Mouse (Mus musculus) lung, embryonic 14.5 days (tissue): Measurements from ENCODE around the gene Zfp131. TPM values are rescaled to one million over a fixed set of nuclear protein-coding genes. Genes with fewer than 3 reads are reported as not detected.
"Not testable (repeated sequence)": the region's sequence is repeated elsewhere in the genome, so short reads cannot be mapped to it uniquely, and the experiment has no call there.

Experiments
- ATAC-seq: fragments of 200-750 bp; cut with Nextera tagmentation; 2 replicates; pipeline ENCODE4 v1.8.0; 2017; ENCODE audit warnings: mild to moderate bottlenecking, moderate TSS enrichment, moderate library complexity; ENCODE audit not compliant: insufficient read depth
- DNase-seq: peaks from one replicate; pipeline ENCODE4 v3.0.0-alpha.2; 2015
- H3K27ac ChIP-seq: fragments of 300-500 bp; sonication (generic); 2 replicates; pipeline ENCODE4 v1.5.1; 2014; ENCODE audit warnings: low read depth, mild to moderate bottlenecking, moderate library complexity
- H3K27me3 ChIP-seq: fragments of 300-500 bp; sonication (generic); 2 replicates; pipeline ENCODE4 v1.6.1; 2014; ENCODE audit warnings: low read length, control low read depth; ENCODE audit not compliant: insufficient read depth
- H3K36me3 ChIP-seq: fragments of 300-500 bp; sonication (generic); 2 replicates; pipeline ENCODE4 v1.6.1; 2014; ENCODE audit warnings: control low read depth; ENCODE audit not compliant: insufficient read depth
- H3K4me1 ChIP-seq: fragments of 300-500 bp; sonication (generic); 2 replicates; pipeline ENCODE4 v1.6.1; 2014; ENCODE audit warnings: antibody characterized with exemption, control low read depth; ENCODE audit not compliant: insufficient read depth
- H3K4me2 ChIP-seq: fragments of 300-500 bp; sonication (generic); 2 replicates; pipeline ENCODE4 v1.6.1; 2014; ENCODE audit warnings: mild to moderate bottlenecking
- H3K4me3 ChIP-seq: fragments of 300-500 bp; sonication (generic); 2 replicates; pipeline ENCODE4 v1.5.1; 2014; ENCODE audit warnings: low read depth, low read length
- H3K9ac ChIP-seq: fragments of 300-500 bp; sonication (generic); 2 replicates; pipeline ENCODE4 v1.6.1; 2014
- H3K9me3 ChIP-seq: fragments of 300-500 bp; sonication (generic); 2 replicates; pipeline ENCODE4 v1.6.1; 2016; ENCODE audit warnings: low read depth, low read length, control low read depth
- CTCF ChIP-seq: IDR thresholded peaks from 2 replicates; pipeline ENCODE4 v1.5.1; 2016; ENCODE audit warnings: antibody characterized with exemption, low read depth
- WGBS: fragments of 180-500 bp; shearing (Covaris S2); extraction: QIAGEN DNeasy Blood & Tissue Kit; methylation state at CpG from one replicate; pipeline ENCODE4 v1.1.7; 2014; 5-methylcytosine and 5-hydroxymethylcytosine counted together
- polyA plus RNA-seq: library from polyadenylated mRNA; unstranded; fragments of >200 nt; fragmentation: Nextera tagmentation; extraction: Ambion mirVana; gene quantifications from 2 replicates; pipeline ENCODE4 v1.2.1, GENCODE M21; 2014

The Zfp131 gene
- 43.8 and 46.4 TPM in 2 replicates for polyA plus RNA-seq

DNA sequence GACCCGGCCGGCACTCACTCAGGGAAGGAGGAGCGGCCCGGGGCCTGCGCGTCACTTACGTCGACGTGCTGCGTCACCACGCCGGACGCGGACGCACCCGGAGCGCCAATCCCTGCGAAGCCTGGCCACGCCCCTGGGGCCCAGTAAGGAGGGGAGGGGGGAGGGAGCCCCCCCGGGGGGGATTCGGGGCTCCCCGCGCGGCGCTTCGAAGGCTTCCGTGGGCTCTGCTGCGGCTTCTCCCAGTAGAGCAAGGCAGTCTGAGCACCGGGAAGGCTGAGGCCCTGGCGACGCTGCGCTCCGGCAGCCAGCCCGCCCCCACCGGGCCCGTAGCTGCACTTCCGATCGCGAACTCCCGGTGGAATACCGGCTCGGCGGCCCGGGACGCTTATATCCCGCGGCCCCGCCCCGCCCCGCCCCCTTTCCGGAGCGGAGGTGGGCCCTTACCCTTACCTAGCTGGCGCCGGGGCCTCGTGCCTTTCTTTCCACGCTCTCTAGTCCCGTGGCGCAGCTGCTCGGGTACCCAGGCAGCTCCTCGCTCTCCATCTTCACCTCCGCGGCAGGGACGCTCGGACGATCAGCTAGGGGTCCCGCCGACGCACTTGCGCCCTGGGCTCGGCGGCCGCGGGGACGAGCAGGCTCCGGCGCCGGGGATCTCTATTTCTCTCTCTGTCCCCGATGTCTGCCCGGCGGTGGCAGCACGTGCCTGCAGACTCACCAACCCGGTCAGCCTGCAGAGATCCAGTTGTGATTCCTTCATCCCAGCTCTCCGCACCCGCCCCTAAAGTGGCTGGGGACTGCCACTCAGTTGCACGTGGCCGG is at the start of gene Zfp131:
TSS of gene Zfp131 (minus strand) at position 129 of the 819 bp plus-strand sequence.
- Histone ChIP-seq H3K4me2 (peak within 1 kb of the TSS; percentile 75), H3K9me3 (no peaks in the 10 kb centered on the region), H3K9ac (peak within 1 kb of the TSS; percentile 88), H3K4me1 (no peaks in the 10 kb centered on the region), H3K4me3 (peak within 1 kb of the TSS; percentile 74), H3K27ac (peak within 1 kb of the TSS; percentile 95), H3K27me3 (no peaks in the 10 kb centered on the region), H3K36me3 (peaks cover 27% of the 10 kb centered on the region)
- TF ChIP-seq CTCF, result no peak
- WGBS, result under 1% methylated on average over 74 of the region's 86 CpGs
- ATAC-seq, result peak; percentile 96
- peak; percentile 97 for DNase-seq

DNA sequence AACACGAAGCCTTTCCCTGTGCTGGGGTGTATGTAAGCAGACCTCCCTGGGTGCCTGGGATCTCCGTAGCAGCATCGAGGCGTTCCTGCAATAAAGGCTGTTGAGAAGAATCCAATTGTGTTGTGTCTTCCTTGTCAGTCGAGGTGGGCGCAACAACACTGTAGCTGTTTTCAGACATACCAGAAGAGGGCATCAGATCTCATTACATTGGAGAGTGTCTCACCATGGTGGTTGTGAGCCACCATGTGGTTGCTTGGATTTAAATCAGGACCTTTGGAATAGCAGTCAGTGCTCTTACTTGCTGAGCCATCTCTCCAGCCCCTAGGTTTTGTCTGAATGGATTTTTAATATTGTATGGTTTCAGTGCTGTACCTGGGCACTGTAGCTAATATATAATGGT is 49.3 kb upstream of the Zfp131 start:
- not testable (repeated sequence) for H3K36me3 ChIP-seq, H3K4me2 ChIP-seq, H3K4me1 ChIP-seq, H3K9ac ChIP-seq, H3K4me3 ChIP-seq, ATAC-seq, H3K27me3 ChIP-seq, H3K9me3 ChIP-seq, H3K27ac ChIP-seq
- peak; percentile 46 for TF ChIP-seq CTCF
- DNase-seq, result peak; percentile 12
- 24% methylated on average over 6 of the region's 6 CpGs for WGBS

DNA sequence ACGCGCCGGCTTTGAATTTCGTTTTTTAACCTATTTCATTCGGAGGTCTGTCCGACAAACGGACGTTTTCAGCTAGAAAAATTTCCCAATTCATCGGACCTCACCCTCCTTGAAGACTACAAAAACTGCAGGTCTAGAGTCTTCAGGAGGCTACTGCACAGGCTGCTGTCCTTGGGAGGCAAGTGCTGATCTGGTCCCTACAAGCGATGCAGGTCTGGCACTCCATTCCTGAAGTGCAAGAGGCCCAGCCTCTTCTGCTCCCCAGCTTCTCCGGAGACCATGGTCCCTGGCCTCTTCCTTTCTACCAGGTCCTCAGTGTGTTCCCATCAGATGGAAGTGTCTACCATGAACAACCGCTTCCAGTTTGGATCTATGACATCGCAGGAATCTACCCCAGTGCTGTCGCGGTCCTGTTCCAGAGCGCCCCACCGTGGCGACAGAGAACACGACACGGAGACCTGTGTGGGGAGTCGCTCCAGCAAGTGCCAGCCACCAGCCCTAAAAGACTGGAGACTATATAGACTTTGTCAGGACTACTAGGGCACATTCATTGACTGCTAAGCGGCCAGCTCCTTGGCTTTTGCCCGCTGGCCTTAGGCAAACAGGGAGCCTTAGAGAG is 47.1 kb upstream of the Zfp131 start:
- H3K9ac ChIP-seq, H3K4me1 ChIP-seq, H3K4me2 ChIP-seq, H3K27ac ChIP-seq, H3K27me3 ChIP-seq, H3K9me3 ChIP-seq, H3K36me3 ChIP-seq, H3K4me3 ChIP-seq, ATAC-seq: not testable (repeated sequence)
- TF ChIP-seq CTCF, result peak; percentile 29; the same call in 1 of the 2 replicates
- peak; percentile 40 for DNase-seq
- WGBS, result 8% methylated on average over 14 of the region's 23 CpGs

DNA sequence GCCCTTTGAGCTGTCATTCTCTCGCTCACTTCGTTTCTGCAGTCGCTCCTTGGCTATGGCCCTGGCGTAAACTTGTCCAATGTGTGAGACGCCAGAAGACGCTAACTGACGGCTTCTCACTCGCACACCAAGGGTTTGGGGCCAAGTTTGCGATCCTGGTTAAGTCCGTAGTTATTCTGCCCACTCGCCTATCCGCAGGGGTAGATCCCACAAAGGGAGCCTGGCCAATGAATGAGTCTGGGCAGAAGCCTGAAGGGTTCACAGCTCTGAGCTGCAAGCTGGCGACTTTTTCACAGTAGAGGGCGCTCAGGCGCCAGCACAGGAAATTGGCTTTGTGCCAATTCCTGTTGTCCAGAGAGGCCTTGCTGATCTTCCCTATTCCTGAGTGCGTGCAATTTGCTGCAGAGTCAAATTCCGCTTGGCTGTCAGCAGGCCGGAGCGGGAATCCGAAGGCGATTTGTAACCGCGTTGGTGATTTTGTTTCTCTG is 45.7 kb upstream of the Zfp131 start:
- H3K27ac ChIP-seq, H3K9ac ChIP-seq, H3K36me3 ChIP-seq, H3K27me3 ChIP-seq, H3K4me1 ChIP-seq, H3K9me3 ChIP-seq: not testable (repeated sequence)
- WGBS, result 10% methylated on average over 22 of the region's 23 CpGs
- DNase-seq (peak; percentile 50), ATAC-seq (peak; percentile 78)
- TF ChIP-seq CTCF, result peak; percentile 49
- Histone ChIP-seq H3K4me3 (peak overlapping the region; percentile 6; the same call in 1 of the 2 replicates), H3K4me2 (peak overlapping the region; percentile 41)

DNA sequence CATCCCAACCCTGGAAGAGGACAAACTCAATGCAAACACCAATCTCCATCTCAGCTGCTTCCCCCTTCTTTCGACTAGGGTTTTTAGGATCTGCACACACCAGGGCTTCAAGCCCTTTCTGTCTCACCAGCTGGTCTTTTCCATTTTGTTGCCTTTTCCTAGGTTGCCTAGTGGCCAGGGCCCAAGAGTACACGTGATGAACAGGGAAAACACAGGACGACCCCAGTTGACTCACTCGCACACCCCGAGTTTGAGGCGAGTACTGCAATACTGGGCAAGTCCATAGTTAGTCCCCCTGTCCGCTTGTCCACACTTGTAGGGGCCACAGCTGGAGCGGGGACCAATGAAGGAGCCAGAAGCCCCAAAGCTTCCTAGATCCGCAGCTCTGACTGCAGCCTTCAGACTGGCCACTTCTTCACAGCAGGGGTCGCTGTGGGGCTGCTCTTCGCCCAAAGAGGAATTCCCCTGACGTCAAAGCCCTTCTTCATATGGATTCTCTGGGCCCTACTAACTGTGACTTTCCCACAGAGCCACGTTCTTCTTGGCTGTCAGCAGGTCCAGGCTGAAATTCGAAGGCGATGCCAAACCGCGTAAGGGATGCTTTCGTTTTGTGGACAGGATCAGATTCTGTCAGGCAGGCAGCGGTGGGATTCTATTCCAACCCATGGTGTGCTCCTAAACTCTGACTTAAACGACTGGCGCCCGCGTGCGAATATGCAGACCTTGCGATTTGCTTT is 44.8 kb upstream of the Zfp131 start, which contains the start of gene D13Ertd608e:
TSS of gene D13Ertd608e (plus strand) at position 687 of the 737 bp plus-strand sequence.
- not testable (repeated sequence) for H3K9ac ChIP-seq, H3K27ac ChIP-seq, H3K36me3 ChIP-seq, H3K27me3 ChIP-seq, H3K4me1 ChIP-seq, H3K9me3 ChIP-seq
- peak; percentile 79 for DNase-seq
- H3K4me3 ChIP-seq, result peak within 1 kb of the TSS; percentile 6; the same call in 1 of the 2 replicates
- TF ChIP-seq CTCF, result peak; percentile 58
- peak; percentile 73; the same call in 1 of the 2 replicates for ATAC-seq
- peak within 1 kb of the TSS; percentile 41 for H3K4me2 ChIP-seq
- WGBS, result 14% methylated on average over 17 of the region's 25 CpGs

DNA sequence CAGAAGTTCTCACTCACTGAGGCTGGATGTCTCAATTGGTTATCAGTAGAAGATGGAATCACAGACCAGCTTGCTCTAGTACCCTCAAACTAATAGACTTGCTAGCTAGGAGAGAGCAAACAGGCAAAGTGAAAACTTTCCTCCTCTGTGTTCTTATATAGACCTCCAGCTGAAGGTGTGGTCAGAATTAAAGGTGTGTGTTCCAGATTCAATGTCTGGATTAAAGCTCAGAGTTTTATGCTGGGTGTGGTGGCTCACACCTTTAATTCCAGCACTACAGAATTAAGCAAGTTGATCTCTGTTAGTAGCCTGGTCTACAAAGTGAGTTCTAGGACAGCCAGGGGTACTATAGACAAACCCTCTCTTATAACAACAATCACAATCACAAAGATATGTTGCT is 39.4 kb upstream of the Zfp131 start, which contains the start of gene AF067063:
TSS of gene AF067063 (minus strand) at position 101 of the 400 bp plus-strand sequence.
- H3K9me3 ChIP-seq, H3K9ac ChIP-seq, H3K4me1 ChIP-seq, H3K4me2 ChIP-seq, H3K27ac ChIP-seq, H3K4me3 ChIP-seq, H3K27me3 ChIP-seq, DNase-seq, ATAC-seq, H3K36me3 ChIP-seq: not testable (repeated sequence)
